Mouse (Mus musculus): ENCODE results near the gene Lmntd2. TPM values are rescaled to one million over a fixed set of nuclear protein-coding genes. Genes with fewer than 3 reads are reported as not detected.

The Lmntd2 gene
- polyA plus RNA-seq, 1 experiment from 2014 or later: 0.80 TPM

DNA sequence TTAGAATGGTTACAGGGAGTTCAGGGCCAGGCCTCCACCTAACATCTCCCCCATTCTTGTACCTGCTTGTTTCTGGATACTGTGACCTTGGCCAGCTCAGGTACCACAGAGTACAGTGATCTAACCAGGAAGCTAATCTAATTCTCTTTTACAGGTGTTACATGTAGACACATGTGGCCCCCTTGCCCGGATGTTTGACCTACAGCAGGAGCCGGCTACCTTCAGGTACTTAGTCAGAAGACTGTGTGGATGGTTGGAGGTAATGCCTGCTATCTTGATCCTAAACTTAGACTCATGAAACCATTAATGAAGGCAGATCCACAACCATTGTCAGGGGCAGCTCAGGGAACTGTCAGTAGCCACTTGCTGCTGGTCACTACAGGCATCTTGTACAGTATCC lies 18.1 kb downstream of the Lmntd2 start:
- no peak overlapping the region for H3K9ac ChIP-seq (ENCODE audit: low read depth, low read length)
- H3K4me2 ChIP-seq (ENCODE audit: low read depth, low read length): peak overlapping the region; percentile 99; the same call in 1 of the 2 replicates
- H3K9me3 ChIP-seq (replicated peaks; ENCODE audit: control insufficient read depth, low read length): no peaks in the 10 kb centered on the region
- peak overlapping the region; percentile 56 for H3K27ac ChIP-seq (ENCODE audit: low read length)
- H3K36me3 ChIP-seq (ENCODE audit: control insufficient read depth, insufficient read depth): peaks cover 15% of the 10 kb centered on the region
- H3K4me3 ChIP-seq (ENCODE audit: low read depth, low read length): no peak overlapping the region
- no peaks in the 10 kb centered on the region for H3K27me3 ChIP-seq (ENCODE audit: control insufficient read depth, insufficient read depth, low read depth, low read length)
- ATAC-seq (ENCODE audit: low read depth): no peak
- peaks cover 64% of the 10 kb centered on the region for H3K4me1 ChIP-seq (ENCODE audit: control insufficient read depth, low read depth, low read length)
- 87% methylated on average over 2 of the region's 2 CpGs for WGBS (ENCODE audit: insufficient replicate concordance)

DNA sequence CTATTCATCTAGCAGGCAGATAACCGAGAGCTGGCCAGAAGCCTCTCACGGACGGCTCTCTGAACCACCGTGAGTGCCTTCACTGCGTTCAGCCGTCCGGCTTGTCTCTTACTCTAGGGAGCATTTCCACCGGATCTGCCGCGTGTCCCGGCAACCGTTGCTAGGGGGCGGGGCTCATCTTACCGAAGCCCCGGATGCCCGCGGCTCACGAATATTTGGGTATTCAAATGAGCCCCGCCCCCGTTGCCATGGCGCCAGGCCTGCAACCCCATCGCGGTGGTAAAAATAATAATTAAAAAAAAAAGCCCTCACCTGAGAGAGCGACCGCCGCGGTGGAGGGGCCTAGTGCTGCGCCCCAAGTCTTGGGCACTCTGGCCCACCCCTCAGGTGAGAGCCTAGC lies 19.1 kb downstream of the Lmntd2 start:
- peaks cover 25% of the 10 kb centered on the region for H3K36me3 ChIP-seq (ENCODE audit: control insufficient read depth, insufficient read depth)
- H3K27ac ChIP-seq (ENCODE audit: low read length): peak overlapping the region; percentile 93
- peak overlapping the region; percentile 81 for H3K9ac ChIP-seq (ENCODE audit: low read depth, low read length)
- peaks cover 61% of the 10 kb centered on the region for H3K4me1 ChIP-seq (ENCODE audit: control insufficient read depth, low read depth, low read length)
- no peaks in the 10 kb centered on the region for H3K9me3 ChIP-seq (replicated peaks; ENCODE audit: control insufficient read depth, low read length)
- under 1% methylated on average over 28 of the region's 28 CpGs for WGBS (ENCODE audit: insufficient replicate concordance)
- H3K4me2 ChIP-seq (ENCODE audit: low read depth, low read length): peak overlapping the region; percentile 99
- peak overlapping the region; percentile 92 for H3K4me3 ChIP-seq (ENCODE audit: low read depth, low read length)
- 0 out of 2 replicates have a peak, but pooled peaks have one; percentile 6 for ATAC-seq (ENCODE audit: low read depth)
- no peaks in the 10 kb centered on the region for H3K27me3 ChIP-seq (ENCODE audit: control insufficient read depth, insufficient read depth, low read depth, low read length)

DNA sequence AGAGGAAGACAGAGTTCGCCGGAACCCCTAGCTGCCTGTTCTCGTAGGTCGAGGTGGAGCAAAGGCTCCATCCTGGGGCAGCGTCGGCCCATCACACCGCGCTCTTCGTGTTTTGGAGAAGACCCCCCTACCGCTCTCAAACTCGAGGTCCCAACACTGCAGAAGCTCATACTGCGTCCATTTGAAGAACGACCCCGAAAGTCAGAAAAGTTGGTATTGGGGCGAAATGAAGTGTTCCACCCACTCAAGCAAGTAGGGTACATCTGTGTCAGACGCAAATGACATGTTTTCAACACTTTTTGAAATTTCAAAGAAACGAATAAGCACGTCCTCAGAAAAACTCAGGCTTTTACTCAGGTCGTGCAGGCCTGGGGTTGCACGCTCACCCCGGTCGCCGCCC lies 19.5 kb downstream of the Lmntd2 start:
- peak overlapping the region; percentile 93 for H3K27ac ChIP-seq (ENCODE audit: low read length)
- H3K9ac ChIP-seq (ENCODE audit: low read depth, low read length): peak overlapping the region; percentile 81
- no peaks in the 10 kb centered on the region for H3K27me3 ChIP-seq (ENCODE audit: control insufficient read depth, insufficient read depth, low read depth, low read length)
- under 1% methylated on average over 23 of the region's 23 CpGs for WGBS (ENCODE audit: insufficient replicate concordance)
- H3K4me2 ChIP-seq (ENCODE audit: low read depth, low read length): peak overlapping the region; percentile 99
- H3K36me3 ChIP-seq (ENCODE audit: control insufficient read depth, insufficient read depth): peaks cover 29% of the 10 kb centered on the region
- no peak for ATAC-seq (ENCODE audit: low read depth)
- no peaks in the 10 kb centered on the region for H3K9me3 ChIP-seq (replicated peaks; ENCODE audit: control insufficient read depth, low read length)
- H3K4me3 ChIP-seq (ENCODE audit: low read depth, low read length): peak overlapping the region; percentile 92
- peaks cover 57% of the 10 kb centered on the region for H3K4me1 ChIP-seq (ENCODE audit: control insufficient read depth, low read depth, low read length)

DNA sequence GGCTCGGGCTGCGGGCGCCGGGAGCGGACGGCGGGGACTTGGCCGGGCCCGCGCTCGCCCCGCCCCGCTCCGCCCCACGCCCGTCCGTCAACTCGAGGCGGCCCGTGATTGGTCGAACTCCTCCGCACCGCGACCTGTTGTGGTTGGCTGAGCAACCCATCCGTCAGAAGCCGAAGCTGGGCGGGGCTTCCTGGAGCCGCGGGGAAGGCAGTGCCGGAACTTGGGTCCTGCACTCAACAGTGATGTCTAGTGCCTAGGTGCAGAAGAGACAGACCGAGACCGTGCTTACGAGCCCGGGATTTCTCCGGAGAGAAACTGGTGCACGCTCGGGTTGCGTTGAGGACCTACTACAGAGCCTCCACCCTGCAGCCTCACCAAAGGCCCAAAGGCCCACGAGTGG lies 19.9 kb downstream of the Lmntd2 start, which contains the start of the genes Hras and Lrrc56:
Gene Hras (minus strand): TSS at position 58 of the 400 bp plus-strand sequence.
Gene Lrrc56 (plus strand): TSS at position 210 of the 400 bp plus-strand sequence.
- ATAC-seq (ENCODE audit: low read depth): peak; percentile 92
- Histone ChIP-seq H3K9ac (ENCODE audit: low read depth, low read length) (peak within 1 kb of the TSS; percentile 91), H3K4me1 (ENCODE audit: control insufficient read depth, low read depth, low read length) (peaks cover 52% of the 10 kb centered on the region), H3K4me2 (ENCODE audit: low read depth, low read length) (peak within 1 kb of the TSS; percentile 99), H3K27me3 (ENCODE audit: control insufficient read depth, insufficient read depth, low read depth, low read length) (no peaks in the 10 kb centered on the region), H3K9me3 (replicated peaks; ENCODE audit: control insufficient read depth, low read length) (no peaks in the 10 kb centered on the region), H3K4me3 (ENCODE audit: low read depth, low read length) (peak within 1 kb of the TSS; percentile 92), H3K27ac (ENCODE audit: low read length) (peak within 1 kb of the TSS; percentile 93), H3K36me3 (ENCODE audit: control insufficient read depth, insufficient read depth) (peaks cover 30% of the 10 kb centered on the region)
- WGBS (ENCODE audit: insufficient replicate concordance): under 1% methylated on average over 37 of the region's 39 CpGs

DNA sequence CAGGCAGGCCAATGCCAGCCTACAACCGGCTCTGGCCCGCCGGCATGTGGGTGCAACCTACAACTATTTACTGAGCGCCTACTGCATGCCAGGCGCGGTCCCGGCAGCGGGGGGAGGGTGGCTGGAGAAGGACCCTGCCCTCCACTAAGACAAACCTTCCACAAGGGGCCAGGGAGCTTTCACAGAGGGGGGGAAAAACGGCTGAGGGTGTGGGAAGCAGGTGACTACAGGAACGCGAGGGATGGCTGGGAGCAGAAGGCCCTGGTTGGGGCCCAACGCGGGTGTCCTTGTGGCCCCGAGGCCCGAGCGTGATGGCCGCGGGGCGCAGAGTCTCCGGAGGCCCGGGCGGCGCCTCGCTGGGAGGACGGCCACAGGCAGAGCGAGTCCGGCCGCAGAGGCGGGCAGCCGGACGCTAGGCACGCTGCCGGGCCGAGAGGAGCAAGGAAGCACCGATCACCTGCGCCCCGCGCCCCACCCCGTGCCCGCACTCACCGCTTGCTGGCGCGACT lies 20.5 kb downstream of the Lmntd2 start:
- WGBS (ENCODE audit: insufficient replicate concordance): under 1% methylated on average over 42 of the region's 43 CpGs
- Histone ChIP-seq H3K4me2 (ENCODE audit: low read depth, low read length) (peak overlapping the region; percentile 92), H3K4me1 (ENCODE audit: control insufficient read depth, low read depth, low read length) (peaks cover 47% of the 10 kb centered on the region), H3K27ac (ENCODE audit: low read length) (peak overlapping the region; percentile 82), H3K9me3 (replicated peaks; ENCODE audit: control insufficient read depth, low read length) (no peaks in the 10 kb centered on the region), H3K4me3 (ENCODE audit: low read depth, low read length) (peak overlapping the region; percentile 92), H3K36me3 (ENCODE audit: control insufficient read depth, insufficient read depth) (peaks cover 30% of the 10 kb centered on the region), H3K27me3 (ENCODE audit: control insufficient read depth, insufficient read depth, low read depth, low read length) (no peaks in the 10 kb centered on the region), H3K9ac (ENCODE audit: low read depth, low read length) (peak overlapping the region; percentile 91)
- peak; percentile 24; the same call in 1 of the 2 replicates for ATAC-seq (ENCODE audit: low read depth)

DNA sequence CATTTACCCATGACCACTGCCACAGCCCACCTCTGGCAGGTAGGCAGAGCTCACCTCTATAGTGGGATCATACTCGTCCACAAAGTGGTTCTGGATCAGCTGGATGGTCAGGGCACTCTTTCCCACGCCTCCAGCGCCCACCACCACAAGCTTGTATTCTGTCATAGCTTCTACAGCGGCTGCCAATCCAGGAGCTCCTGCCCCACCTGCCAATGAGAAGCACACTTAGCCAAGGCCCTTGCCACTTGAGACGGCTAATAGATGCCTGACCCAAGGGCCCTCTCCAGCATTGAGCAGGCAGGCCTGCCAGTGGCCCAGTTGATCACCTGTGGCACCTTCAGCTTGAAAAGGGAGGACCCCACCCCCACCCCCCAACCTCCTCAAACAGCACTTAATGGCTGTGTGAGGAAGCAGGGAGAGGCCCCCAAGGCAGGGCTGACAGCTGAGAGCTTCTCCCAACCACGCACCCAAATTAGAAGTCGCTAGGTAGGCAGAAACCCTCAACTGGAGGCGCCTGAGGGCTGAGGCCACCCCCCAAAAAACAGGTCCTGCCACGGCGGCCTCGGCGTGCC lies 21.0 kb downstream of the Lmntd2 start:
- Histone ChIP-seq H3K27me3 (ENCODE audit: control insufficient read depth, insufficient read depth, low read depth, low read length) (no peaks in the 10 kb centered on the region), H3K9me3 (replicated peaks; ENCODE audit: control insufficient read depth, low read length) (no peaks in the 10 kb centered on the region), H3K27ac (ENCODE audit: low read length) (peak overlapping the region; percentile 82), H3K36me3 (ENCODE audit: control insufficient read depth, insufficient read depth) (peaks cover 30% of the 10 kb centered on the region), H3K4me2 (ENCODE audit: low read depth, low read length) (peak overlapping the region; percentile 92), H3K9ac (ENCODE audit: low read depth, low read length) (peak overlapping the region; percentile 91), H3K4me3 (ENCODE audit: low read depth, low read length) (peak overlapping the region; percentile 92), H3K4me1 (ENCODE audit: control insufficient read depth, low read depth, low read length) (peaks cover 42% of the 10 kb centered on the region)
- ATAC-seq (ENCODE audit: low read depth): no peak
- WGBS (ENCODE audit: insufficient replicate concordance): 21% methylated on average over 12 of the region's 12 CpGs

DNA sequence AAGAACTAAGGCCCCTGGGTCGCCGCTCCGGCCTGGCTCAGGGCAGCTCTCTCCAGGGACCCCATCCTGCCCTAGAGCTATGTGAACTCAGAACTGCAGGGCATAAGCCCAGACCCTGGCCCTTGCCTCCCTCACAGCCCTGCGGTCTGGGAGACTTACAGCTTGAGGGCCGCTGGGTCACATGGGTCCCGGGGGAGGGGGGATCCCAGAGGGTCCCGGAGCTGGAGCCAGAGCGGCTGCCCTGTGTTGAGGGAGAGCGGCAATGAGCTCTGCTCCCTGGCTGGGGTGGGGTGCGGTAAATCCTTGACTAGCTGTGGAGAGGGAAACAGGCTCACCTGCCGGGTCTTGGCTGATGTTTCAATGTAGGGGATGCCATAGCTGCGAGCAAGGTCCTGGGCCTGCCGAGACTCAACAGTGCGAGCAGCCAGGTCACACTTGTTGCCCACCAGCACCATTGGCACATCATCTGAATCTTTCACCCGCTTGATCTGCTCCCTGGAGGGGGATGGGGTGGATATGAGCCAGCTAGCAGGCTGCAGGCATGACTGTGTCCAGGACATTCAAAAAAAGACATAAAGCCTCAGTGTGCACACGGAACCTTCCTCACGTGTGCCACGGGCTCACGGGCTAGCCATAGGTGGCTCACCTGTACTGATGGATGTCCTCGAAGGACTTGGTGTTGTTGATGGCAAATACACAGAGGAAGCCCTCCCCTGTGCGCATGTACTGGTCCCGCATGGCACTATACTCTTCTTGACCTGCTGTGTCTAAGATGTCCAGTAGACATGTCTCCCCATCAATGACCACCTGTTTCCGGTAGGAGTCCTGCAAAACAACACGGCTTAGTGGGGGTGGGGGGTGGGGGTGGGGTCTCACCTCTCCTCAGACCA lies 21.8 kb downstream of the Lmntd2 start:
- no peaks in the 10 kb centered on the region for H3K27me3 ChIP-seq (ENCODE audit: control insufficient read depth, insufficient read depth, low read depth, low read length)
- H3K27ac ChIP-seq (ENCODE audit: low read length): no peak overlapping the region
- no peaks in the 10 kb centered on the region for H3K9me3 ChIP-seq (replicated peaks; ENCODE audit: control insufficient read depth, low read length)
- 88% methylated on average over 24 of the region's 24 CpGs for WGBS (ENCODE audit: insufficient replicate concordance)
- peak overlapping the region; percentile 92 for H3K4me3 ChIP-seq (ENCODE audit: low read depth, low read length)
- peaks cover 30% of the 10 kb centered on the region for H3K36me3 ChIP-seq (ENCODE audit: control insufficient read depth, insufficient read depth)
- H3K4me2 ChIP-seq (ENCODE audit: low read depth, low read length): peak overlapping the region; percentile 92
- H3K4me1 ChIP-seq (ENCODE audit: control insufficient read depth, low read depth, low read length): peaks cover 33% of the 10 kb centered on the region
- no peak overlapping the region; the same call in 1 of the 2 replicates for H3K9ac ChIP-seq (ENCODE audit: low read depth, low read length)
- ATAC-seq (ENCODE audit: low read depth): no peak

DNA sequence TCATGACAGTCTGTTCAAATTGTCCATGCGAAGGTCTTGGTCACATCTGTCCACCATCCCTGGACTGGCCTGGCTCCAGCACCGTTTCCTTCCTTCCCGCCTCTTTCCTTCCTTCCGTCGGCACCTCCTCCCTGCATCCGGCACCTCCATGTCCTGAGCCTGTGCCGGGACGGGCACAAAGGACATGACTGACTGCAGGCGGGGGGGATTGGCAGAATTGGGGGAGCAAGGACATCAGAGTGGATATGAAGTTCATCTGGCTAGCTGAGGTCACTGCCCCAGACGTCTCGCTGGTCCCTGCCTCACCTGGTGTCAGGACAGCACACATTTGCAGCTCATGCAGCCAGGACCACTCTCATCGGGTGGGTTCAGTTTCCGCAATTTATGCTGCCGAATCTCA lies 22.8 kb downstream of the Lmntd2 start:
- peaks cover 30% of the 10 kb centered on the region for H3K36me3 ChIP-seq (ENCODE audit: control insufficient read depth, insufficient read depth)
- no peak overlapping the region for H3K9ac ChIP-seq (ENCODE audit: low read depth, low read length)
- no peak for ATAC-seq (ENCODE audit: low read depth)
- peaks cover 23% of the 10 kb centered on the region for H3K4me1 ChIP-seq (ENCODE audit: control insufficient read depth, low read depth, low read length)
- no peak overlapping the region for H3K4me2 ChIP-seq (ENCODE audit: low read depth, low read length)
- no peaks in the 10 kb centered on the region for H3K27me3 ChIP-seq (ENCODE audit: control insufficient read depth, insufficient read depth, low read depth, low read length)
- 89% methylated on average over 14 of the region's 14 CpGs for WGBS (ENCODE audit: insufficient replicate concordance)
- H3K27ac ChIP-seq (ENCODE audit: low read length): no peak overlapping the region; the same call in 1 of the 2 replicates
- no peak overlapping the region for H3K4me3 ChIP-seq (ENCODE audit: low read depth, low read length)
- no peaks in the 10 kb centered on the region for H3K9me3 ChIP-seq (replicated peaks; ENCODE audit: control insufficient read depth, low read length)

Measured in liver, embryonic 16.5 days (tissue).